Mouse (Mus musculus): Measurements from ENCODE around the gene Oard1. TPM values are rescaled to one million over a fixed set of nuclear protein-coding genes. Genes with fewer than 3 reads are reported as not detected.
A peak's percentile ranks its signal among the peaks of the same experiment; 100 is the strongest.

Oard1 gene
- total RNA-seq, 2 experiments from 2014 or later: 10.7 to 11.2 TPM

GRCm38 (mm10) chr17:48407910-48408525 is 1.8 kb upstream of the Oard1 start:
- DNase-seq (ENCODE audit: low spot score in 2 of 2): no peak

- peak; percentile 66 to 67 for DNase-seq (ENCODE audit: low spot score in 2 of 2)
Observed at GRCm38 (mm10) chr17:48408526-48409291, 1.1 kb upstream of the Oard1 start.

GRCm38 (mm10) chr17:48410299-48410785 is 528 bp downstream of the Oard1 start:
- DNase-seq (ENCODE audit: low spot score in 2 of 2): no peak

- no peak for DNase-seq (ENCODE audit: low spot score in 2 of 2)
Observed at GRCm38 (mm10) chr17:48411241-48411640, 1.4 kb downstream of the Oard1 start.

- no peak for DNase-seq (ENCODE audit: low spot score in 2 of 2)
Observed at GRCm38 (mm10) chr17:48416011-48416410, 6.2 kb downstream of the Oard1 start.

- peak; percentile 66 to 75 for DNase-seq (ENCODE audit: low spot score in 2 of 2)
Observed at GRCm38 (mm10) chr17:48416425-48417195, 6.8 kb downstream of the Oard1 start.

GRCm38 (mm10) chr17:48417521-48417920 is 7.7 kb downstream of the Oard1 start:
- DNase-seq (ENCODE audit: low spot score in 2 of 2): no peak

- DNase-seq (ENCODE audit: low spot score in 2 of 2): no peak
Observed at GRCm38 (mm10) chr17:48418174-48418573, 8.4 kb downstream of the Oard1 start.

- no peak for DNase-seq (ENCODE audit: low spot score in 2 of 2)
Observed at GRCm38 (mm10) chr17:48418781-48419180, 9.0 kb downstream of the Oard1 start.

- no peak for DNase-seq (ENCODE audit: low spot score in 2 of 2)
Observed at GRCm38 (mm10) chr17:48419571-48419970, 9.8 kb downstream of the Oard1 start.

- DNase-seq (ENCODE audit: low spot score in 2 of 2): no peak
Observed at GRCm38 (mm10) chr17:48424237-48424636, 14.4 kb downstream of the Oard1 start.

GRCm38 (mm10) chr17:48425823-48426612 is 16.2 kb downstream of the Oard1 start:
- DNase-seq (ENCODE audit: low spot score in 2 of 2): no peak

- DNase-seq (ENCODE audit: low spot score in 2 of 2): no peak
Observed at GRCm38 (mm10) chr17:48426991-48427750, 17.4 kb downstream of the Oard1 start.

- no peak for DNase-seq (ENCODE audit: low spot score in 2 of 2)
Observed at GRCm38 (mm10) chr17:48427852-48428530, 18.2 kb downstream of the Oard1 start.

GRCm38 (mm10) chr17:48430394-48430793 is 20.6 kb downstream of the Oard1 start:
- DNase-seq (ENCODE audit: low spot score in 2 of 2): no peak

GRCm38 (mm10) chr17:48431054-48431453 is 21.2 kb downstream of the Oard1 start:
- no peak for DNase-seq (ENCODE audit: low spot score in 2 of 2)

- DNase-seq (ENCODE audit: low spot score in 2 of 2): no peak
Observed at GRCm38 (mm10) chr17:48432158-48432980, 22.6 kb downstream of the Oard1 start, which contains the start of gene Apobec2. Gene Apobec2 (minus strand): TSS chr17:48432930.

GRCm38 (mm10) chr17:48433006-48433655 is 23.3 kb downstream of the Oard1 start:
- no peak for DNase-seq (ENCODE audit: low spot score in 2 of 2)

Data from layer of hippocampus, postnatal 14 days (tissue).